Mouse (Mus musculus) MN1 (cell line): ENCODE measurements around the gene Mgam.
"Not testable (repeated sequence)": the region's sequence is repeated elsewhere in the genome, so short reads cannot be mapped to it uniquely, and the experiment has no call there.

Experiments
- DNase-seq: peaks from one replicate; pipeline ENCODE4 v3.0.0-alpha.2; 2016; ENCODE audit warnings: low spot score

The Mgam gene

DNA sequence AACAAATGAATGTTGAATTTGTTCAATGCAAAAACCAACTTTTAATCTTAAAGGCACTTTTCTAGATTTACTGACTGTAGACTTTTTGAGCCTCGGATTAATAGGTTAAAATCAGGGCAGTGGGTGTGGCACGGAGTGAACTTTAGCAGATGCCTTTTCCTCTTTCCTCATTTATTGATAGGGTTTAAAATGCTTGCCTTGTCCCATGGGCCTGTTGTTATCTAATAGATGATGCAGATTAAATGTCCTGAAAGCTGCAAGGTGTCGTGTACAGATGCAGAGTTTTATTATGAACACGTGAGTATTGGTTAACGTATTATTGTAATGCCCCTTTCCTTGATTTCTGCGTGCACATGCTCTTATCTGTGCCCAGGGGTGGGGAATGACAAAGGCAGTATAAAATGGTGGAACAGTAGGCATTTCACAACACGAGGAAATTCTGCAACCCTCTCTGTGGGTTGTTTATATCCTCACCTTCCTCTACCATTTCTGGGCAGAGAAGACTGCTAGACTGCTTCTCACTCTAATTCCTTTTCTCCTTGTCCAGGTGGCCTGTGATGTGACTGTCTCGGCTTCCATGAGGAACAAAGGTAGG lies at the start of gene Mgam:
Gene Mgam (plus strand): TSS at position 426 of the 595 bp plus-strand sequence.
- DNase-seq, result no peak

GRCm38 (mm10) chr6:40584336-40584735 lies 44.3 kb upstream of the Mgam start:
- no peak for DNase-seq

GRCm38 (mm10) chr6:40585645-40586044 lies 43.0 kb upstream of the Mgam start, which contains the start of gene Clec5a:
Gene Clec5a, minus strand, starts transcription at chr6:40585821.
- no peak for DNase-seq

- DNase-seq, result no peak
These were observed 40.3 kb upstream of the Mgam start for GRCm38 (mm10) chr6:40588346-40588745.

DNA sequence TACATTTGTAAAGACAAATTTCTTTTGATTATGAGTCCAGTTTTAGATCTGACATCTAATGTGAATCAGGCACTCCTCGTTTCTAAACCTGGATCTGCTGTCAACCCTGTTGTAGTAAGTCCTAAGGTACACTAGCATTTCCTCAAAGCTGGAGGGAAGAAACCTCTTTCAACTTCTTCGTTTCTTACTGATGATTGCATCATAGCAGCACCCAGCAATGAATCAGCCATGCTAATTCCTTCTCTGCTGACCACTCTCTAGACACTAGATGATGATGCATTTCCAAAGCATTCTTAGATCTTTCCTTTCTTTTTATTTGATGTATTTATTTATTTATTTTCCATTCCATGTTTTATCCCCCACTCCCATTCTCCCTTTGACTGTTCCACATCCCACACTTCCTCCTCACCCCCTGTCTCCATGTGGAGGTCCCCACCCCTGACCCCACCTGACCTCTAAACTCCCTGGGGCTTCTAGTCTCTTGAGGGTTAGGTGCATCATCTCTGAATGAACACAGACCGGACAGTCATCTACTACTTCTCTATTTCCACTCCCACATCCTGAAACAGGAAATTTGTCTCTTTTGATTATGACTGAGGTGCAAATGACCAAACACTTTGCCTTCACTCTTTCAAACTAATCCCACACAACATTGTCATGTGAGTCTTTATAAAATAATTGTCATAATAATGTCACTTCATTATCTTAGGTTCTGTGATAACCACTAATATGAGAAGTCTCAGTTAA lies 33.7 kb upstream of the Mgam start:
- DNase-seq, result peak; percentile 21

DNA sequence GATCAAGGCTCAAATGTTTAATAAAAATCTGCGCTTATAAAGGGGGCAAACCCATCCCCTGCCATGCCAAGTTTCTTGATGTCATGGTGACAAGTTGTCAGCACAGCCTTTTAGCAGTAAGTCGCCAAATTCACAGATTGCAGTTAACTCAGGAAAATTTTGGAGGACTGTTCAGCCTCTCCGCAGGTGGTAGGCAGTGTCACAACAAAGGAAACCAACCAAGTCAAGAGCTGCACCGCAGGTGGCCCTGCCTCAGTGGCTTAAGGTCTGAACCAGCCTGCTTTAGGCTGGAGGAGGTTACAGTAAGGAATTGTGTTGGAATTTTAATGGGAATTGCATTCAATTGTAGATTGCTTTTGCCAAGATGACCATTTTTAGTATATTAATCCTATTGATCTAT lies 30.1 kb upstream of the Mgam start:
- not testable (repeated sequence) for DNase-seq

- no peak for DNase-seq
These were observed 21.2 kb upstream of the Mgam start for GRCm38 (mm10) chr6:40607431-40607830.

GRCm38 (mm10) chr6:40610244-40610643 lies 18.4 kb upstream of the Mgam start:
- no peak for DNase-seq

GRCm38 (mm10) chr6:40613260-40613852 lies 15.3 kb upstream of the Mgam start, which contains the start of gene Tas2r138:
Gene Tas2r138, minus strand, starts transcription at chr6:40613310.
- no peak for DNase-seq

- DNase-seq, result peak; percentile 18
These were observed 10.7 kb upstream of the Mgam start for GRCm38 (mm10) chr6:40617965-40618364.

- DNase-seq, result no peak
These were observed 2.5 kb upstream of the Mgam start for GRCm38 (mm10) chr6:40626111-40626510.

- no peak for DNase-seq
These were observed 6.0 kb downstream of the Mgam start for GRCm38 (mm10) chr6:40634640-40635071.

DNA sequence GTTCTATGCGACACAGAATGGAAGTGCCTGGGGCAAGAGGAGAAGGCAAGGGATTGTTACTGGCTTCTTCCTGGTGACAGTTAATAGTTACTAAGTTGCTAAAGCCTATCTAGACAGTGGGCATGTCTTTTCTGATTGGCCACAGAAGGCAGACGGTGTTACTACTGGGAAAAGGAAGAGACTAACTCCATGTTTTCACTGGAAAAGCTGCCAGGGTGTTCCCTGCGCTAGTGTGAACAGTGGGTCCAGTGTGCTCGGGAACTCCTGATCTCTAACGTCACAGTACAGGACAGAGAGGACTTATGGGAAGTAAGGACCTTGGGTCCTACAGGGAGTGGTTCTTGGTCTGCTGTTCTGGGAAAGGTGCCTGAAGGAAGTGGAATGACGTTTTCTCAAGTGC lies 6.9 kb downstream of the Mgam start:
- DNase-seq, result no peak

DNA sequence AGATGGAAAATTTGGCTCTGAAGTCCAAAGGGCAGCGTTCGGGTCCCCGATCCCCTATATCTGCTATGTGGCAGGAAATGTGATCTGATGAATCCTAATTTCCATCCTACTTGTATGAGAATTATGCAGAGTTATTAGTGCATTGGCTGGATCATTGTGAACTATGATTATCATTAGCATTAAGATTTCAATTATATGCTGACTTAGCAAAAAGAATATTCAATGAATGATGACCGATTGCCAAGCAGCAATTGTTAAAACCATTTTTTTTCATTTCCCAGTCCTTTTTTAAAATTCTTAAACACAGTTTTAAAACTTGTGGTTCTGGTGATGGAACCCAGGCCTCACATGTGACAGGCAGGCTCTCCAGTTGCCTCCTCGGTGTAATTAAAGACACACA lies 9.1 kb downstream of the Mgam start:
- no peak for DNase-seq

DNA sequence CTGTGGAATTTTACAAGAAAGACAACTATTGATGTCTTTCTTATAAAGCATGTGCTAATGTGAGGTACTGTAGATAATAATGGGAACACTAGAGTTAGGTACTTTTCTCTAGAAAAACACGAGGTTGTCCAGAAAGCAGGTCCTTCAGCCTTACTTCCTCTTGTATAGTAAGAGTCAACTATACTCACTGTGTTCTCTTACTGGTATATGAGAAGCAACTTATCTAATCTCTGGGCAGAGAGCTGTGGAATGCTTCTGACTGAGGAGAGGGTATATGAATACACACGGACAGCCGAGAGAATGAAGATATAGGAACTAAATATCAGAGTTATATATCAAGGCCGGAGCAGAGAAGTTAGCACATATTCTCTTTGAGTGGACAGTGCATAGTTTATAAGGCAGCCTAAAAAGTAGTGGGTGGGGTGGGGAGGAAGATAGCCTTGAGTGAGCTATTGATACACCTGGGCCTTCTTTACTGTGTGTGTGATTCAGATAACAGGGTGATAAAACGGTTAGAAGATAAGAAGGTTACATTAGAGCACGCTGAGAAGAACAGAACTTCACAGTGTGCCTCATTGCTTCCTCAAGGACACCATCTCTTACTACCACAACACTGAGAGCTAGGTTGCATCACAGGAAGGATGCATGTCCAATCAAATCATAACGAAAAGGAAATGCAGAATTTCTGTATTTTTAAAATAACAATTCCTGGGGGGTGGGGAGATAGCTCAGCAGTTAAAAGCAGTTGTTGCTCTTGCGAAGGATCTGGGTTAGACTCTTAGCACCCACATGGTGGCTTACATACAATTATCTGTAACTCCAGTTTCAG lies 12.3 kb downstream of the Mgam start:
- no peak for DNase-seq

- DNase-seq, result no peak
These were observed 17.1 kb downstream of the Mgam start for GRCm38 (mm10) chr6:40645701-40646100.

DNA sequence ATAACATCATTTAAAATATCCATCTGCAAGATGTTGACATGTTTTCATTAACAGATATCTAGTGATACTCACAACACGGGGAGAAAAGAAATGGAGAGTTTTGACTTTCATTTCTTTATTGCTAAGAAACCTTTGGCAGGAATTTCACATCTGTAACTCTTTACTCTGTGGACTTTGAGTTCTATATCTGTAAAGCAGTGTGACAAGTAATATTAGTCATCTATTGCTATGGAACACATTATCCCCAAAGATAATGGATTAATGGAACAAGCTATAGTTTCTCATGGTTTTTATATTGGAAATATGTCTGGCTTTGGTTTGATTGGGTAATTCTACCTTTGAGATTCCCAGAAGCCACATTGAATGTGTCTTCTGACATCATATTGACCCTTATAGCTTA lies 22.3 kb downstream of the Mgam start:
- DNase-seq, result no peak

GRCm38 (mm10) chr6:40660930-40661329 lies 32.3 kb downstream of the Mgam start:
- DNase-seq, result no peak

DNA sequence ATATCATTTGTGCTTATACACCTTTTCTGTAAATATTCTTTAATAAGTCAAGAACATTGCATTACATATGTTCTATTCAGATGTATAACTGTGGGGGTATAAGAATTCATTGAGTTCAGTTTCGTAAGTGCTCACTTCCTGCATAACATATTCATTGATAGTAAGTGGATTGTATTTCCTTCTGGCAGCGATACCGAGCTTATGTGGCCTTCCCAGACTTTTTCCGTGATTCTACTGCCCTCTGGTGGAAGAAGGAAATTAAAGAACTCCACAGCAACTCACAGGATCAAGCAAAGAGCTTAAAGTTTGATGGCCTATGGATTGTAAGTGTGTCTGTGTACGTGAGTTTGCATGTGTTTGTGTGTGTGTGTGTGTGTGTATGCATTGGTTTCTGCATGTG lies 60.5 kb downstream of the Mgam start:
- DNase-seq, result peak; percentile 68

DNA sequence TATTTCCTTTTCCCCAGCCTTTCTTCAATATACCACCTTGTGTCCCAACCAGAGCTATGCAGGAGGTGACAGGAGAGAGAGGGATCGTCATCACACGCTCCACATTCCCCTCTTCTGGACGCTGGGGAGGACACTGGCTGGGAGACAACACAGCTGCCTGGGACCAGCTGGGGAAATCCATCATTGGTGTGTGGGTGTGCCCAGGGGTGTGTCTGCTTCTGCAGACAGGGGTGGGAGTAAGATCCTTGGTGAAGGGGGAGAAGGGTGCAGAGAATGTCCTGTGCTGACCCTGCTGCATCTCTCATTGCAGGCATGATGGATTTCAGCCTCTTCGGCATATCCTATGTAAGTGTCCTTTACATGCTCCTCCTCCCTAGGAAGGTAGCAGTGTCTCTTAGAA lies 63.4 kb downstream of the Mgam start:
- not testable (repeated sequence) for DNase-seq

GRCm38 (mm10) chr6:40713494-40713893 lies 84.9 kb downstream of the Mgam start:
- DNase-seq, result not testable (repeated sequence)

DNA sequence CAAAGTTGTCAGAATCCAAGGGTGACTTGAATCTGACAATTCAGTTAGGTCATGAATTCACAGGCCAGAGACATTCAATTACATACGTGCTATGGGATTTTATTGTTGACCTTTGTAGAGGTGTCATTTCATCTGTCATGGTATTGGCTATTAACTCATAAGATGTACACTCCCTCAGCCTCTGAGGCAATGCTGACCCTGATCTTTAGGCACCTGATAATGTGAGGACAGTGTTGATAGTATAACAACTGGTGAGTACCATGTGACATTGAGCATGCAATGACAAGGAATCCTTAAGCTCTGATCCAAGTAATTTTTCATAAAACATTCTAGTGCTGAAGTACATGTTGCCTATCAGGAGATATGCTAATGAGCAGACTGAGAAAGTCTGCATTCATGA lies 87.1 kb downstream of the Mgam start:
- DNase-seq, result no peak
